ENCODE assay signal across 9 mouse cellular contexts in the genomic region with DNA sequence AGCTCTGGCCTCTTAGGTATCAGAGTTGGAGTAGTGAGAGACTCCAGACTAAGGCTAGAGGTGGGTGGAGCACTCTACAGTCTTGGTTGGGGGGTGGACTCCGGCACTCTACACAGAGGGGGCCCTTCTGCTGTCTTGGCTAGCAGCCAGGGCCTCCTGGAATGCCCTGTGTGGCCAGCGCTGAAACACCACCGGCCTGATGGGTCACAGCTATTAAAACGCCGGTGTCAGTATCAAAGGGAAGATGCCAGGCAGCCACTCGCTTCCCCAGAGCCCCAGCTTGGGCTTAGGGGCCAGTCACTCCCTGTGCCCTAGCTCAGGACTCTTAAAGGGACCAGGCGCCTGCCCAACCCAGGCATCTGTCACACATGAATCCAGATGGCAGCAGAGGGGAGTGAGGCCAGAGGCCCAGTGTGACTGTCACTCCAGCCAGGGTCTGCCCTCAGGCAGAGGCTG. TPM values are rescaled to one million over a fixed set of nuclear protein-coding genes. Genes with fewer than 3 reads are reported as not detected.
A peak's percentile ranks its signal among the peaks of the same experiment; 100 is the strongest.
DNase-seq lines count a peak whose midpoint lies in the region; ATAC-seq and TF ChIP-seq lines count a peak whose summit lies in the region.
"Had no signal": no experiment of that assay in that cellular context is flagged by ENCODE, and none has a peak within 500 bp of the region (broad histone marks: within the 10 kb centered on the region; RNA-seq: fewer than 3 reads in every experiment).

No protein-coding gene starts in this region.

- ATAC-seq in hindbrain, embryonic 11.5 days (ENCODE audit: low FRiP score): no peak
- no peak for ATAC-seq in embryonic facial prominence, embryonic 13.5 days (ENCODE audit: insufficient number of reproducible peaks, insufficient read depth, low FRiP score, low TSS enrichment, low read depth)
- 0 out of 2 replicates have a peak, but pooled peaks have one; percentile 28 for ATAC-seq in intestine, postnatal 0 days

- H3K36me3 ChIP-seq in hindbrain, embryonic 10.5 days: no peaks in the 10 kb centered on the region
- no peaks in the 10 kb centered on the region for H3K36me3 ChIP-seq in hindbrain, embryonic 11.5 days (ENCODE audit: control insufficient read depth, insufficient read depth, low read length)
- H3K36me3 ChIP-seq in embryonic facial prominence, embryonic 13.5 days: no peaks in the 10 kb centered on the region
- H3K36me3 ChIP-seq in intestine, postnatal 0 days (ENCODE audit: control insufficient read depth, insufficient read depth): no peaks in the 10 kb centered on the region
- H3K36me3 ChIP-seq: G1E had no signal

- no peak overlapping the region for H3K4me3 ChIP-seq in hindbrain, embryonic 10.5 days
- no peak overlapping the region for H3K4me3 ChIP-seq in hindbrain, embryonic 11.5 days (ENCODE audit: low read depth, low read length)
- no peak overlapping the region for H3K4me3 ChIP-seq in cerebellum, adult 2 months (replicated peaks; ENCODE audit: insufficient read depth, low read depth, low read length)
- H3K4me3 ChIP-seq in embryonic facial prominence, embryonic 13.5 days: no peak overlapping the region
- H3K4me3 ChIP-seq in intestine, postnatal 0 days (ENCODE audit: low read depth, low read length): no peak overlapping the region

- no peak overlapping the region for H3K9ac ChIP-seq in hindbrain, embryonic 11.5 days (ENCODE audit: low read depth, low read length)
- H3K9ac ChIP-seq in embryonic facial prominence, embryonic 13.5 days: 0 out of 2 replicates have a peak overlapping the region, but pooled peaks have one; percentile 28
- no peak overlapping the region for H3K9ac ChIP-seq in intestine, postnatal 0 days (ENCODE audit: low read depth, low read length)

- TF ChIP-seq POLR2A in cerebellum, adult 2 months (IDR thresholded peaks at IDR 0.05; ENCODE audit: borderline replicate concordance, insufficient read depth, low read length): no peak

- H3K27me3 ChIP-seq in hindbrain, embryonic 10.5 days (ENCODE audit: insufficient read depth, poor library complexity, severe bottlenecking): peaks cover 2% of the 10 kb centered on the region; the same call in 1 of the 2 replicates
- no peaks in the 10 kb centered on the region for H3K27me3 ChIP-seq in hindbrain, embryonic 11.5 days (ENCODE audit: control insufficient read depth, insufficient read depth, low read length)
- H3K27me3 ChIP-seq in cerebellum, adult 2 months (ENCODE audit: control insufficient read depth, insufficient read depth, low read length): no peaks in the 10 kb centered on the region
- H3K27me3 ChIP-seq in embryonic facial prominence, embryonic 13.5 days: no peaks in the 10 kb centered on the region
- H3K27me3 ChIP-seq in intestine, postnatal 0 days (replicated peaks; ENCODE audit: control insufficient read depth, insufficient read depth, low read length): peaks cover 5% of the 10 kb centered on the region; the same call in 1 of the 2 replicates

- no peak for TF ChIP-seq CTCF in cerebellum, adult 2 months (IDR thresholded peaks at IDR 0.05; ENCODE audit: borderline replicate concordance, insufficient read depth, low read depth, low read length)
- no peak for TF ChIP-seq CTCF in intestine, postnatal 0 days (IDR thresholded peaks at IDR 0.05; ENCODE audit: low read depth)

- 38% methylated on average over 7 of the region's 7 CpGs for WGBS in hindbrain, embryonic 10.5 days
- 37% methylated on average over 7 of the region's 7 CpGs for WGBS in hindbrain, embryonic 11.5 days
- WGBS in cerebellum, adult 2 months: 6% methylated on average over 7 of the region's 7 CpGs
- 12% methylated on average over 7 of the region's 7 CpGs for WGBS in embryonic facial prominence, embryonic 13.5 days
- WGBS in intestine, postnatal 0 days: 14% methylated on average over 7 of the region's 7 CpGs

- H3K9me3 ChIP-seq in hindbrain, embryonic 10.5 days: no peaks in the 10 kb centered on the region
- no peaks in the 10 kb centered on the region for H3K9me3 ChIP-seq in hindbrain, embryonic 11.5 days (ENCODE audit: control insufficient read depth, low read length)
- H3K9me3 ChIP-seq in embryonic facial prominence, embryonic 13.5 days: no peaks in the 10 kb centered on the region
- H3K9me3 ChIP-seq in intestine, postnatal 0 days (ENCODE audit: control insufficient read depth): no peaks in the 10 kb centered on the region
- H3K9me3 ChIP-seq: G1E had no signal

- DNase-seq in hindbrain, embryonic 10.5 days (ENCODE audit: low spot score): peak; percentile 18
- no peak for DNase-seq in hindbrain, embryonic 11.5 days (ENCODE audit: low spot score)
- DNase-seq in cerebellum, adult 2 months: peak; percentile 20
- DNase-seq in layer of hippocampus, postnatal 14 days (ENCODE audit: low spot score in 2 of 2): no peak
- no peak for DNase-seq in frontal cortex, adult 2 months (ENCODE audit: extremely low spot score in 1 of 2, low spot score in 1 of 2)
- DNase-seq in layer of hippocampus, adult 9-11 months: no peak

- no peak overlapping the region for H3K4me2 ChIP-seq in hindbrain, embryonic 11.5 days (replicated peaks; ENCODE audit: low read depth, low read length)
- no peak overlapping the region for H3K4me2 ChIP-seq in embryonic facial prominence, embryonic 13.5 days
- H3K4me2 ChIP-seq in intestine, postnatal 0 days (replicated peaks; ENCODE audit: low read depth): no peak overlapping the region

- H3K27ac ChIP-seq in hindbrain, embryonic 10.5 days: peak overlapping the region; percentile 59; the same call in 1 of the 2 replicates
- no peak overlapping the region for H3K27ac ChIP-seq in hindbrain, embryonic 11.5 days (ENCODE audit: low read depth, low read length)
- H3K27ac ChIP-seq in cerebellum, adult 2 months (ENCODE audit: insufficient read depth, low read length): no peak overlapping the region
- H3K27ac ChIP-seq in embryonic facial prominence, embryonic 13.5 days: no peak overlapping the region
- H3K27ac ChIP-seq in intestine, postnatal 0 days (ENCODE audit: low read depth, low read length): no peak overlapping the region

- peaks cover 20% of the 10 kb centered on the region for H3K4me1 ChIP-seq in hindbrain, embryonic 10.5 days (replicated peaks)
- no peaks in the 10 kb centered on the region for H3K4me1 ChIP-seq in hindbrain, embryonic 11.5 days (replicated peaks; ENCODE audit: control insufficient read depth, insufficient read depth, low read length)
- H3K4me1 ChIP-seq in cerebellum, adult 2 months (ENCODE audit: control insufficient read depth, insufficient read depth, low read length): peaks cover 8% of the 10 kb centered on the region
- peaks cover 16% of the 10 kb centered on the region for H3K4me1 ChIP-seq in embryonic facial prominence, embryonic 13.5 days
- no peaks in the 10 kb centered on the region for H3K4me1 ChIP-seq in intestine, postnatal 0 days (replicated peaks; ENCODE audit: control insufficient read depth, insufficient read depth, low read length)

RNA-seq across cellular contexts. Expression of a gene that starts 13.5 kb away (rescaled TPM):
- 1.9 and 2.5 TPM in 2 replicates for polyA plus RNA-seq in hindbrain, embryonic 10.5 days (2016; fragmentation: Nextera tagmentation; extraction: Ambion mirVana)
- polyA plus RNA-seq in hindbrain, embryonic 11.5 days (2014; fragmentation: Nextera tagmentation; extraction: Ambion mirVana): 1.5 and 1.9 TPM in 2 replicates
- 1.8 and 2.7 TPM in 2 replicates for polyA plus RNA-seq in cerebellum, adult 2 months (2012; rRNA removed)
- polyA plus RNA-seq in embryonic facial prominence, embryonic 13.5 days (2015; fragmentation: Nextera tagmentation; extraction: Ambion mirVana): 6.4 and 11.4 TPM in 2 replicates
- 5.4 and 5.7 TPM in 2 replicates for polyA plus RNA-seq in intestine, postnatal 0 days (2015; fragmentation: Nextera tagmentation; extraction: Ambion mirVana)
- 1 to 10 TPM; 1.7 to 2.4 TPM for total RNA-seq in layer of hippocampus, postnatal 14 days (2021)
- polyA plus RNA-seq in frontal cortex, adult 2 months (2012; rRNA removed): 1.3 and 1.4 TPM in 2 replicates
- polyA plus RNA-seq: G1E had no signal

Comparison
In these comparisons a context has a peak if more than half of its experiments do, and no peak if none do; other contexts are left out.
1. DNase-seq: peak in hindbrain, embryonic 10.5 days (single experiment) and cerebellum, adult 2 months (2 of 2); none in hindbrain, embryonic 11.5 days (single experiment), layer of hippocampus, postnatal 14 days (0 of 2), frontal cortex, adult 2 months (0 of 2) and layer of hippocampus, adult 9-11 months (single experiment).